Mouse (Mus musculus) stomach, postnatal 0 days (tissue): ENCODE measurements around the gene Snx20. TPM values are rescaled to one million over a fixed set of nuclear protein-coding genes. Genes with fewer than 3 reads are reported as not detected.

Experiments used
- ATAC-seq: fragments of 200-750 bp; cut with Nextera tagmentation; 2 replicates; pipeline ENCODE4 v1.8.0; 2017; ENCODE audit not compliant: low FRiP score, low TSS enrichment
- DNase-seq: peaks from one replicate; pipeline ENCODE4 v3.0.0-alpha.2; 2016; ENCODE audit warnings: low spot score
- H3K27ac ChIP-seq: fragments of 300-500 bp; sonication (generic); replicated peaks from 2 replicates; pipeline ENCODE4 v1.5.1; 2014; ENCODE audit warnings: mild to moderate bottlenecking, control low read depth
- H3K27me3 ChIP-seq: fragments of 300-500 bp; sonication (generic); 2 replicates; pipeline ENCODE4 v1.6.1; 2014; ENCODE audit warnings: low read length; ENCODE audit not compliant: control insufficient read depth, insufficient read depth
- H3K36me3 ChIP-seq: fragments of 300-500 bp; sonication (generic); 2 replicates; pipeline ENCODE4 v1.6.1; 2014; ENCODE audit warnings: low read length, mixed read lengths; ENCODE audit not compliant: control insufficient read depth, insufficient read depth
- H3K4me1 ChIP-seq: fragments of 300-500 bp; sonication (generic); replicated peaks from 2 replicates; pipeline ENCODE4 v1.6.1; 2014; ENCODE audit warnings: antibody characterized with exemption; ENCODE audit not compliant: control insufficient read depth, insufficient read depth
- H3K4me2 ChIP-seq: fragments of 300-500 bp; sonication (generic); replicated peaks from 2 replicates; pipeline ENCODE4 v1.6.1; 2014; ENCODE audit warnings: low read depth, mild to moderate bottlenecking, control low read depth, moderate library complexity
- H3K4me3 ChIP-seq: fragments of 300-500 bp; sonication (generic); 2 replicates; pipeline ENCODE4 v1.5.1; 2014; ENCODE audit warnings: low read depth, low read length, control low read depth
- H3K9ac ChIP-seq: fragments of 300-500 bp; sonication (generic); 2 replicates; pipeline ENCODE4 v1.6.1; 2014; ENCODE audit warnings: mild to moderate bottlenecking, low read length, control low read depth, mixed read lengths
- H3K9me3 ChIP-seq: fragments of 300-500 bp; sonication (generic); 2 replicates; pipeline ENCODE4 v1.6.1; 2016; ENCODE audit warnings: low read length; ENCODE audit not compliant: control insufficient read depth
- CTCF ChIP-seq: IDR thresholded peaks from 2 replicates; pipeline ENCODE4 v1.5.1; 2016; ENCODE audit warnings: antibody characterized with exemption, low read depth, mild to moderate bottlenecking, moderate library complexity
- EP300 ChIP-seq: optimal IDR thresholded peaks from 2 replicates; pipeline ENCODE3; 2016; ENCODE audit warnings: antibody characterized with exemption
- WGBS: fragments of 180-500 bp; shearing (Covaris S2); extraction: QIAGEN DNeasy Blood & Tissue Kit; methylation state at CpG from one replicate; pipeline ENCODE4 v1.1.7; 2014; 5-methylcytosine and 5-hydroxymethylcytosine counted together
- polyA plus RNA-seq: library from polyadenylated mRNA; unstranded; fragments of >200 nt; fragmentation: Nextera tagmentation; extraction: Ambion mirVana; gene quantifications from 2 replicates; pipeline ENCODE4 v1.2.1, GENCODE M21; 2015

The Snx20 gene
- polyA plus RNA-seq, 1 experiment from 2014 or later = 2.1 TPM

DNA sequence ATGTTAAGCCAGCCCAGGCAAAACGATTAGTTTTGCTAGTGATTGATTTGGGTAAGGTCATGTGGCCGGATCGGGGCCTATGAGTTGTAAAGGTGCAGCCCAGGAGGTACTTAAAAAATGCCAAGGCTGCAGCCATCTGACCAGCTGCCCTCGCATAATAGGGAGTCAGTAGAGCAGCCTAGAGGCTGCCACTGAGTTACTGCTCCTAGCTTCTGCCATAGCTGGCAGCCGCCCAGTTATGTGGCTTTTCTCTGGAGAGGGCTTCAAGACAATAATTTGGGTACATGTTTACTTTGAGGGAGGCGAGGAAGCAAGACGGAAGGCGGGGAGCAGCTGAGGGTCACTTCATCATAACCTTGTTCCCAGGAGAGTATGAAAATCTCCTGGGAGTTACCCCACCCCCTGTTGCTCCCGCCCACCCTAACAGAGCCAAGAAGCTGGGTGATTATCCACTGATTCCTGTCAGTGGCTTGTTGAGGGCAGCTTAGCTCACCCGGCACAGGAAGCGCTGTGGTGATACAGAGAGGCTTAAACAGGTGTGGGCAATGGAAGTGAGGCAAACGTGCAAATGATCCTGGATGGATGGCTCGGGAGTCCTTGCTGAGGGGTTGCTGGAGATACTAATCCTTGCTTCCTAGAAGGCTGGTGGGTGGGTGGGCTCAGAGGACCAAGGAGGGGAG is 30.4 kb downstream of the Snx20 start:
- no peak overlapping the region for H3K27ac ChIP-seq
- no peaks in the 10 kb centered on the region for H3K27me3 ChIP-seq
- peaks cover 3% of the 10 kb centered on the region; the same call in 1 of the 2 replicates for H3K9me3 ChIP-seq
- WGBS = 28% methylated on average over 13 of the region's 13 CpGs
- H3K4me1 ChIP-seq = no peaks in the 10 kb centered on the region
- no peak for ATAC-seq
- no peak for DNase-seq
- no peak overlapping the region for H3K4me2 ChIP-seq
- no peaks in the 10 kb centered on the region for H3K36me3 ChIP-seq
- TF ChIP-seq EP300 (no peak), CTCF (no peak)
- no peak overlapping the region for H3K9ac ChIP-seq
- H3K4me3 ChIP-seq = no peak overlapping the region

DNA sequence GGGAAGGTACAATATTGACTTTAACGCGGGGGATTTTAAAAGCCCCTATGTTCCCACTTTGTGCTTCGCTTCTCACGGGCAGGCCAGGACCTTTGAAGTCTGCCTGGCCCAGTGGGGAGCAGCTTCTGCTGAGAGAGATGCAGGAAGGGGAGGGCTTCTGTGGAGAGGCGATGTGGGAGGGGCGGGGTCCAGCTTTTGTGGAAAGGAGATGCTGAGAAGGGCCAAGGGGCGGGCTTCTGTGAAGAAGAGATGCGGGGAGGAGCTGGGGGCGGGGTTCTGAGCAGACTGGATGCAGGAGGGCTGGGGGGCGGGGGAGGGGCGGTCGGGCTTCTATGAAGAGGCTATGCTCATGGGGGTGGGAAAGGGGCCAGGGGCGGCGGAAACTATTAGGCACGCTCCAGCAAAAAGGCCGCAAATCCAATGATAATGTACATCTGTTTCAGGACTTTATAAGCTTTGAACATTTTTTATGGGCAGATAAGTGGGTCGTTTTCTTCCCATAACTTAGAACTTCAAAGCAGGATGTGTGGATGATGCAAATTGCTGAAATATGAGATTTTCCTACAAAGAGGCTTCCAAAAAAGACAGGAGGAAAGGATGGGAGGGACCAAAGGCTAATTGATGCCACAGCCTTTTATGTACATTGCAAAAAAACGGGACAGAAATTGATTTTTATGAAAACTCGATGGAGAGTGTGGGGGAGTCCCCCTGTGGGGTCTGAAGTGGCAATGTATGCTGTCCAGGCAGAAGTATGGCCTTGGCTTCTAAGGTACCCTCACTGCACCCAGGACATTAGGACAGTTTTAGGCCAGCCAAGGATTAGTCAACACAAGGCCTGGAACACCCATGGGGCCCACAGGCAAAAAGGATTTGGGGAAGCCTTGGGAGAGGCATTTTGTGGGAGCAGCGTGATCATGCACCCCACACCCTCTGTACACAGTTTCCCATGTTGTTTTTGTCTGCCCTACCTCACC is 31.6 kb downstream of the Snx20 start:
- peak; percentile 81 for ATAC-seq
- peak; percentile 69 for DNase-seq
- Histone ChIP-seq H3K36me3 (no peaks in the 10 kb centered on the region), H3K4me1 (no peaks in the 10 kb centered on the region), H3K27me3 (no peaks in the 10 kb centered on the region), H3K4me3 (no peak overlapping the region), H3K9ac (no peak overlapping the region), H3K27ac (0 out of 2 replicates have a peak overlapping the region, but pooled peaks have one; percentile 18), H3K4me2 (peak overlapping the region; percentile 32), H3K9me3 (peaks cover 3% of the 10 kb centered on the region; the same call in 1 of the 2 replicates)
- 8% methylated on average over 19 of the region's 20 CpGs for WGBS
- no peak for TF ChIP-seq EP300
- no peak for TF ChIP-seq CTCF

DNA sequence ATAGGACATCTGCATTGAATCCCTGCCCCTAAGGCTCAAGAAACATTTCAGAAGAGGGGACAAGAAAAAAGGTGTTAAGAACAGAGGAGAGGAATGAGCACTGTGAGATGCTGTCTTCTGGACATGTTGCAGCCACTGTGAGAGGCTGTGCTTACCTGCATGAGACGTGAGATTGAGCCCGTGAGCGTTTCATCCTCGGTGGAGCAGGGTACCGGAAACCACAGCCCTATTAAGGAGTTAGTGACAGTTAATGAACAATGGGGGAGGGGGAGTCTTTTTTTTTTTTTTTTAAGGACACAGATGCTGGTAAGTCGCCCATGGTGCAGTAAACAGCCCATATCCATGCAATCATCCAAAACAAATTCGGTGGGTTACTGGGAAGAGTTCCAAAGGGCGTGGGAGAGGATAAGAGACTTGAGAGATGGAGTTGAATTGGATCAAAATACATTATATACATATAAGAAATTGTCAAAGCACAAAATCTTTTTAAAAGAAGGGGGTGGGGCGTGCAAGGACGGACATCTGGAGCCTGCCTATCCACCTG is 32.4 kb downstream of the Snx20 start:
- WGBS = 11% methylated on average over 10 of the region's 10 CpGs
- Histone ChIP-seq H3K4me1 (no peaks in the 10 kb centered on the region), H3K27me3 (no peaks in the 10 kb centered on the region), H3K4me3 (no peak overlapping the region), H3K4me2 (peak overlapping the region; percentile 32), H3K9ac (no peak overlapping the region), H3K27ac (0 out of 2 replicates have a peak overlapping the region, but pooled peaks have one; percentile 18), H3K9me3 (peaks cover 3% of the 10 kb centered on the region; the same call in 1 of the 2 replicates), H3K36me3 (no peaks in the 10 kb centered on the region)
- TF ChIP-seq CTCF = no peak
- no peak for TF ChIP-seq EP300
- DNase-seq (no peak), ATAC-seq (no peak)

DNA sequence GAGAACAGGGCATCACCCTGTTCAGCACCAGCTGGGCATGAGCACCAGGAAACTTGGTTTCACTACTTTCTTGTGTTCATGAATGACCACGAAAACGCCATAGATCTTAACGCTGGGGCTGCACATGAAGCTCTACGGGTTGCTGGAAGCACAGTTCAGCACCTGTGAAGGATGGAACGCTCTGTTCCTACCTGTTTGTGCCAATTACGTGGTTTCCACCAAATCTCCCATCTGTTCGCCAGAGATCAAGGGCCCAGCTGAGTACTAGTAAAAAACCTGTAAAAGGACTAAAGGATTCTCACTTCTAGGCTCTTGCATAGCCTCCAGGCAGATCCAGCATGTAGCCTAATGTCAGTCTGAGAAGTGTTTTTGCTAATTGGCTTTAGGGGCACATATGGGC is 36.4 kb downstream of the Snx20 start:
- H3K4me2 ChIP-seq = no peak overlapping the region
- WGBS = 79% methylated on average over 7 of the region's 7 CpGs
- H3K27me3 ChIP-seq = no peaks in the 10 kb centered on the region
- no peak for ATAC-seq
- no peak overlapping the region for H3K27ac ChIP-seq
- H3K9me3 ChIP-seq = peaks cover 3% of the 10 kb centered on the region; the same call in 1 of the 2 replicates
- DNase-seq = no peak
- H3K4me3 ChIP-seq = no peak overlapping the region
- H3K9ac ChIP-seq = no peak overlapping the region
- H3K36me3 ChIP-seq = no peaks in the 10 kb centered on the region
- no peak for TF ChIP-seq CTCF
- no peak for TF ChIP-seq EP300
- H3K4me1 ChIP-seq = no peaks in the 10 kb centered on the region

GRCm38 (mm10) chr8:88598578-88598977 is 37.4 kb downstream of the Snx20 start:
- no peaks in the 10 kb centered on the region for H3K27me3 ChIP-seq
- H3K27ac ChIP-seq = no peak overlapping the region
- TF ChIP-seq EP300 (no peak), CTCF (no peak)
- H3K36me3 ChIP-seq = no peaks in the 10 kb centered on the region
- ATAC-seq = no peak
- no peak for DNase-seq
- no peak overlapping the region for H3K9ac ChIP-seq
- H3K4me3 ChIP-seq = no peak overlapping the region
- no peak overlapping the region for H3K4me2 ChIP-seq
- peaks cover 3% of the 10 kb centered on the region; the same call in 1 of the 2 replicates for H3K9me3 ChIP-seq
- H3K4me1 ChIP-seq = no peaks in the 10 kb centered on the region
- 57% methylated on average over 5 of the region's 5 CpGs for WGBS
